Mouse (Mus musculus) urinary bladder, postnatal 25 days (tissue): Measurements from ENCODE around the gene Pfkfb4.

Source experiments
- DNase-seq: peaks from one replicate; pipeline ENCODE4 v3.0.0; 2022; ENCODE audit warnings: low spot score

The Pfkfb4 gene

GRCm38 (mm10) chr9:108991428-108992084, at the start of gene Pfkfb4:
TSS of gene Pfkfb4 (plus strand) at chr9:108991778.
- DNase-seq = peak; percentile 85

DNA sequence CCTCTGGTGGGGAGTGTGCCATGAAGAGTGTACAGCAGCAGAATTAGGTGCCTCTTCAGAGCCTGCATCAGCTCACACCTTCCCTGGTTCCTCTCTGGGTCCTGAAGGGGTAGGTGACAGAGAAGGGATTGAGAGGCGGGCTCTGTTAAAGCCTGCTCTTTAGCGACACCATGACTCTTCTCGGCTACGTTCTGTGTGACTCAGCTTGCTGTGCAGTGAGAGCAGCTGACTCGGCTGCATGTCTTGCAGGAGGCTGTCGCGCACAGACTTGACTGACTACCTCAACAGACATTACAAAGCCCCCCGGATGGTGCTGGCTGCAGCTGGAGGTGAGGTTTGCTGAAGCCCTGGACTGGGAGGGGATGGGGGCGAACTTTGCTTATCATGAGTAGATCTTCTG, 46.5 kb upstream of the Pfkfb4 start:
- no peak for DNase-seq

DNA sequence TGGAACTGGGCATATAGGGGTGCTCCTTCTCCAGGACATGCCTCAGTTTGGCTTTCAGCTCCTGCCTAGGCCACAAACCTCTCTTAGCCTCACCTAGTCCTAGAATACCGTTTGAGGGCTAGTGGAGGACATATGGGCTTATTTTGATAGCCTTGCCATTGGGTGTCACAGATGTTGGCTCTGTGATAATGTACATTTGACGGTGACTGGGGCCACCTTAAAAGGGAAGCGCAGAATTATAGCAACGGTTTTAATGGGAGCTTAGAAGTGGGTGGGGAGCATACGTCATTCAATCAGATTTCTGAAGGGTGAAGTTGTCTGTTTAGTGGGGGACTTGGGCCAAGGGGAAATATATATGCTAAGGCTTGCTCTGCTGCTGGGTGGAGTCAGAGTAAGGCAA, 46.0 kb upstream of the Pfkfb4 start:
- no peak for DNase-seq

GRCm38 (mm10) chr9:108949231-108949966, 42.2 kb upstream of the Pfkfb4 start:
- peak; percentile 42 for DNase-seq

DNA sequence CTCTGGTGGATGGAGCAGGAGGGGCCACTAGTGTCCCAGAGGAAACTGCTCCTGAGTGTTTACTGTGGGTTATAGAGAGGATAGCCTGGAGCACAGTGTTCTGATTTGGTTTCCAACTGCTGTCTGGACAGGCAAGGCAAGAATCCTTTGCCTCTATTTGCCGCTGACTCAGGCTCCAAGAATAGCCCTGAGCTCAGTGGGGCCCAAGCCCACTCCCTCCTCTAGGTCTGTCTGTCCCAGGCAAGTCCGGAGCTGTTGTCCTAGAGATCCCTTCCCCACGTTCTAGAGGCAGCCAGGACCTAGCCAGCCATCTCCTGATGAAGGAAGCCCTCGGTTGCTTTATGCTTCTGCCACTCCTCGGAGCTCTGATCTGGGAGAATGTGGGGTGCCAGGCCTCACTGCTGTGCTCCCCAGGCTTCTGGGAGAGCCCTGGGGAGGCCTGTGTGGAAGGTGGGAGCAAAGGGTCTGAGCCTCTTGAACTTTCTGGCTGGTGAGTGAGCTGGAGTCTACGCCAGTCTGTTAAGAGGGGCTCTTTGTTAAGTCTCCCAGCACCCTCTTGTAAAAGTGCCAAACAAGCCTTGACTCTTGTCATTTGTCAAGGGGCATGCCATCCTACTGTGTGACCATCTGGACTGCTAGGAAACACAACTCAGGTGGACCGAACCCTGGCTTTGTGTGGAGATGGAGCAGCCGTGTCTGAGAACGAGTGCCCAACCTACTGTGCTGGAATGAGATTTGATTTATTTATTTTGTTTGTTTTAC, 41.4 kb upstream of the Pfkfb4 start:
- DNase-seq = no peak

GRCm38 (mm10) chr9:108953081-108953636, 38.4 kb upstream of the Pfkfb4 start, which contains the start of gene Col7a1:
TSS of gene Col7a1 (plus strand) at chr9:108953586.
- DNase-seq = no peak

DNA sequence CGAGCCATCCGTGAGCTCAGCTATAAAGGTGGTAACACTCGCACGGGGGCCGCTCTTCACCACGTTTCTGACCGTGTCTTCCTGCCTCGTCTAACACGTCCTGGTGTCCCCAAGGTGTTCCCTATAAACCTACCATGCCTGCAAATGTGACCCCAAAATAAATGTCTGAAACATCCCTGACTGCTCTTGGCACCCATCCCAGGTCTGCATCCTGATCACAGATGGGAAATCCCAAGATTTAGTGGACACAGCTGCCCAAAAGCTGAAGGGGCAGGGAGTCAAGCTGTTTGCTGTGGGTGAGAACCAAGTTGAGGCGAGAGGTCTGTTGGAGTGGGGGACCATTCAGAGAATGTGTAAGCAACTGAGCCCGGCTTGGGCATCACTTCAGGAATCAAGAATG, 36.3 kb upstream of the Pfkfb4 start:
- no peak for DNase-seq

GRCm38 (mm10) chr9:108955846-108956245, 35.7 kb upstream of the Pfkfb4 start:
- no peak for DNase-seq

GRCm38 (mm10) chr9:108963577-108963976, 28.0 kb upstream of the Pfkfb4 start:
- DNase-seq = no peak

- no peak for DNase-seq
Observed at GRCm38 (mm10) chr9:108964338-108964737, 27.2 kb upstream of the Pfkfb4 start.

DNA sequence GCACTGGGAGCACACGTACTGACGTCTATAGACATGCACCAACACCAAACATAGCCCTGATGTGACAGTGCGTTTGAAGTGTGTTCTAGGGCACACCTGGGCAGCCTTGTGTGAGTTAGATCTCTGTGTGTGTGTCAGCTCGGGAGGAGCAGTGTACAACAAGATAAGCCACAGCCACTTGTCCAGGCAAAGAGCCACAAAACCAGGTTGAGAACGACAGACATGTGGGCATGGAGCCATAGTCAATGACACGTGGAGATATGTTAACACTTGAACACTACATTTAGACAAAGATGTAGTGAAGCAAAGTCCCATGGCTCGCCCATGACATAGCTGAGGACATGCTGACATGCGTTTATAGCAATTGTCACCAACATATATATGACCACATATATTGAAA, 21.0 kb upstream of the Pfkfb4 start:
- no peak for DNase-seq

DNA sequence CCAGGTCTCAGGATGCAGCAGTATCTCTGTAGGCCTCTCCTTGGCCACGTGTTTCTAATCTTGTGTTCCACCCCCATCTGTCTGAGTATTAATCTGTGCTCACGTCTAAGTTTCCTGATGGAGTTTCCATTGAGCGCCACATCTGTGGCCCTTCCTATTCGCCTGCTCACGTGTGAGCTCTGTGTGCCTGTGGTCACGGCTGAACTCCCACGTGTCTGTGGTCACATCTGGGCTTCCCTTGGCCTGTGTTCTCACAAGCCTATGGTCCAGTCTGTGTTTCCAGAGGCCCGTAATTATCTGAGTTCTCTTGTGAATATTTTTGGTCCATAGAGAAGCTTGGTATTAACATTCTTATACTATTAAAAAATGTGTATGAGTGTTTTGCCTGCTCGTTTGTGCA, 15.1 kb upstream of the Pfkfb4 start:
- no peak for DNase-seq

DNA sequence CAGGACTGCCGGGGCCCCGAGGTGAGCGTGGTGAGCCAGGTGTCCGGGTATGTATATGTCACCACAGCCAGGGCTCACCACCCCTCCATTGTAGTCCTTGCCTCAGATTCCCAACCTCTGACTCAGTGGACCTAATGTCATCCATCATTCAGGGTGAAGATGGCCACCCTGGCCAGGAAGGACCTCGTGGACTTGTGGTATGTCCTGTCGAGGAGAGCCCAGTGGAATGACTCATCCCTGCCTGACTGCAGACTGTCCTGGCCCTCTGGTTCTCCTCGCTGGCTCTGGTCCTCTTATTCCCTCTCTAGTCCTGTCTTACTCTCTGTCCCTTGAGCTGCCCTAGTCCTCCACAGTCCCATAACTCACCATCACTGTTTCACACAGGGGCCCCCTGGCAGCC, 13.6 kb upstream of the Pfkfb4 start:
- DNase-seq = no peak

DNA sequence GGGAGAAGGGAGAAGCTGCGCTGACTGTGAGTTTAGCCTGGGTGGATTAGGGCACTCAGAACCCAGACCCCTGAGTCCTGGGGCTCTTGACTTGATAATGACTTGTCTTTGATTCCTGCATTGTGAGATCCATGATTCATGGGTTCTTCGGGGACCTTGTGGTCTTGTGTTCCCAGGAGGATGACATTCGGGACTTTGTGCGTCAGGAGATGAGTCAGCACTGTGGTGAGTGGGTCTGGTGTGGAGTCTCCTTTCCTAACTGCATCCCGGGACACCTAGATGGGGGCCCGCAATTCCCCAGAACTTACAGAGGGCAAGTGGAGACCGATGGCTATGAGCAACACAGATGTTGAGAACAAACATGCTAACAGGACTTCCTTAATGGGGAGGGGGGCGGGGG, 9.1 kb upstream of the Pfkfb4 start:
- no peak for DNase-seq

DNA sequence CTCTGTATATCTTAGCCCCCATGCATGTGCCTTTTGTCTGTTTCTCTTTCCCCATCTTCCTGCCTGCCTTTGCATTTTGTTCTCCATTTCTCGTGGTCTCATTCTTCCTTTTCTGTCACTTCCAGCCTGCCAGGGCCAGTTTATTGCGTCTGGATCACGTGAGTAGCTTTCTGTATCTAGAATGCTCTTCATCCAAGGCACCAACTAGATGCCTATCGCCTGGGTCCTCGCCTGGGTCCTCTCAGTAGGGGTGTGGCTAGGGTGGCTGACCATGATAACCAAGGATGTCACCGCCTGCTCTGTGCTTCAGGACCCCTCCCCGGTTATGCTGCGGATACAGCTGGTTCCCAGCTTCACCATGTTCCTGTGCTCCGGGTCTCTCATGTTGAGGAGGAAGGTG, 8.4 kb upstream of the Pfkfb4 start:
- DNase-seq = no peak

DNA sequence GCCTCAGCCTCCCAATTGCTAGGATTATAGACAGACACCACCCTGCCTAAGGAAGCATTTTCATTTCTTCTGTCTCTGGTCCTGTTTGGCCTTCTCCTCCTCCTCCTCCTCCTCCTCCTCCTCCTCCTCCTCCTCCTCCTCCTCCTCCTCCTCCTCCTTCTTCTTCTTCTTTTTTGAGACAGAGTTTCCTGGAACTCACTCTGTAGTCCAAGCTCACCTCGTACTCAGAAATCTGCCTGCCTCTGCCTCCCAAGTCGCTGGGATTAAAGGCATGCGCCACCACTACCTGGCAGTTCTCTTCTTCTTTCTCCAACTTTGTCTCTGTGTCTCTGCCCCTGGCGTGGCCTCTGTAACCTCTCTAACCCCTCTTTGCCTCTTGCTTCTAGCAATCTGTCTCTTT, 5.9 kb upstream of the Pfkfb4 start, which contains the start of gene Ucn2:
TSS of gene Ucn2 (plus strand) at position 301 of the 400 bp plus-strand sequence.
- DNase-seq = no peak

DNA sequence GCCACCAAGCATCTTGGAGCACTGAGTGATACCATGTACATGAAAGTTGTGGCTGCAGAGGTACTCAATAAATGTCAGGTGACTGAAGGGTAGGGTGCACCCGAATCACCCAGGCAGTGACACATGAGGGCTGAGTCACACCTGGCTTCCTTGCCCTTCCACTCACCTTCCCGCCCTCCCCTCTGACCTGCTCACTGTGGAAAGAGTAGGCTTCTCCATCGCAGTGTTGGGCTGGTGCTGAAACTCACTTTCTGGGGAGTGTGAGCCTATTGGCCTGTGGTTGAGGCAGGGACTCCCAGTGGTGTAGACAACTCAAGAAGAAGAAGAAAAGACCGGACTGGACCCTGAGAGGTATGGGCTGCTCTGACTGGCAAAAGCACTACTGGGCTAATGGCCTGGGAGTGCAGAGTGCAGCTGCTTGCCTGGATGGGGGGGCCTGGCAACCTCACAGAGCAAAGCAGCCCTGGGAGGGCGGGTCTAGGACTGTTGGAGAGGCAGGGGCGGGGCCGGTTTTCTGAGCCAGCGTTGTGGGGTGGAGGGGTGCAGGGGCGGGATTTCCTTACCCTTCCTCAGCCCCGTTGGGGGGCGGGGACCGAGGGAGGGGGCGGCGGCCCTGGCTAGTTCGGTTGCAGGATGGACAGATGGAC, 3.8 kb upstream of the Pfkfb4 start:
- peak; percentile 39 for DNase-seq

DNA sequence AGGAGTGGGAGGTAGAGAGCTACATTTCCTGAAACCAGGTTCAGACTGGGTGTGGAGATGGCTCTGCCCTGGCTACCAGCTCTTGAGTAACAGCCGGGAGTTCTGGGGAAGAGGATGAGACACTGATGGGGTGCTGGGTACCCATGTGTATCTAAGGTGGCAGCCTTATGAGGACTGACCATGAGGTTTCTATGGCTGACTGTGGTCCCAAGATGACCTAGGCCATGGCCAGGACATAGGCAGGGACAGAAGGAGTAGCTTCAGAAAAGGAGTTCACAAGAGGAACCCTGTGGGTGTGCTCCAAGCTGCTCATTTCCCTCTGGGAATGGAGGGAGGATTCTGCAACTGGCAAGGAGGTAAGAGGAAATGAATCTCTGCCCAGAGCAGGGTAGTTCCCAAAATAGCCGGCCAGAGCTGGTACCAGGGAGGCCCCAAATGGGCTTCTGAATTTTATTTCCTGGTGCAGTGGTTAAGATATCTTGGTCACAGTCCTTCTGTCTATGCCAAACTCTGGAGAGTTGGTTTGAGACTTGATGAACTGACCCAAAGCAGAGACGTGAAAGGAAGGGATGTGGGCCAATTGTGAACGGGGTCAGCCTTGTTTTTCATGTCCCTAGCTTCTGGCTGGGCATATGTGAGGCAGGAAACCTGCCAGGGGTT, 1.6 kb upstream of the Pfkfb4 start:
- DNase-seq = no peak

DNA sequence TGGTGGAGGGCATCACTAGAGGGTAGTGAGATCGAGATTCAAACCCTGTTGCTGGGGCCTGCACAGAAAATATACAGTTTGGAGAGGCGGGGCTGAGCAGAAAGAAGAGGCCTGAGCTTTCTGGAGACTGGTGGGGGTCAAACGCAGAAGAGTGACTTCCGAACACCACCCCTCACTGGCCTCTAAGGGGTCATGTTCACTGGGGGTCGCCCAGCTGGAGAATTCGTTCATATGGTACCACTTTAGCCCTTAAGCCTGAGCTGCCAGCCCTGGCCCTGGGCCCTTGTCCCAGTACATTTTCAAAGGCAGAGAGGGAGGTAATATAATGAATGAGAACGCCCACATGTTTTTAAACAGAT, 1.1 kb upstream of the Pfkfb4 start:
- no peak for DNase-seq

DNA sequence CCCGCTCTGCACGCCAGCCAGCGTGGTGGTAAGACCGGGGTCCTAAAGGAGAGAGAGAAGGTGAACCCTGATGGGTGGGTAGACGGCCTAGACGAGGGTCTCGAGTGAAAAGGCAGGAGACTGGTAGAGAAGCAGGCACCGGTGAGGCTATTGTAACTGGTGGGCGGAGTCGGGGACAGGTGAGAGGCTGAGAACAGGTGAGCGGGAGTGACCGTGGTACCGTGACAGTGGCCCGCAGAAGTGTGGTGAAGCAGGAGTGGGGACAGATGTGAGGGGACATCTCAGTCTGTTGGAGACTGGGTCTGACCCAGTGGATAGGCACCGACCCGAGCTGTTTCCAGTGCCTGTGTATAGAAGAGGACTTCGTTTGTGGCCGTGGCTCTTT, 499 bp downstream of the Pfkfb4 start:
- no peak for DNase-seq

DNA sequence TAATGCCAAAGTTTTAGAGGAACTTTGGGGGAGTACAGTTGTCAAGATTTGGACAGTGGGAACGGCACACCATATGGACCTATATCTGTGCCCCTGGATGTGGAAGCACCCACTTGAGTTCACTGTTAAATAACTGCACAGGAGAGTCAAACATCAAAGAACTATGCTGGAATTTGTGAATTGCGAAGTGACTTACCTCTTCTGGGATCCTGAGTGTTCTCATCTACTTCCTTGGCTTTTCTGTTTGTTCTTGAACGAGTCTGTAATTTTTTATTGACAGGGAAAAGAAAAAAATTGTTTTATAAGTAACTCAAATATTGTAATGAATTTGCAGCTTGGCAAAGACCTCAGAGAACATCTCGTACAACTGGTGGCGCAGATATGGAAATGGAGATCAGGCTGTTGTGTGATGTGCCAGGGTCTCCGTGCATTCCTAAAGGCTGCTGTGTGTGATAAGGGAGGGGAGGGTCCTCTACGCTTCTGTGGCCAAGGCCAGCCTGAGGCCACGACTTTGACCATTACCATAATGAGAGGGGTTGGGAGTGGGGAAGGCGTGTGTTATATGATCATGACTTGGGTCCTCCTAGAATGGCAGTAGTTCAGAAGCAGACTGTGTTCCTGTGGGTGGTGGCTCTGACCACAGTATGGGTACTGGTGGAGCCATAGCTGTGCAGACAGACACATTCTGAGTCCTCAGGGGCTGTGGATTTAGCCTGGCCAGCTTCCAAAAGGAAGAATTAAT, 1.2 kb downstream of the Pfkfb4 start:
- DNase-seq = no peak
